Mouse (Mus musculus) cerebellum, adult 2 months (tissue): ENCODE results near the gene Ift52. TPM values are rescaled to one million over a fixed set of nuclear protein-coding genes. Genes with fewer than 3 reads are reported as not detected.

Experiments used
- DNase-seq, 2 experiments: peaks; one replicate each; pipeline ENCODE4 v3.0.0; 2021
- H3K27ac ChIP-seq: fragments of 200-500 bp; 2 replicates; pipeline ENCODE4 v1.5.1; 2012; ENCODE audit warnings: low read length, control low read depth, inconsistent platforms; ENCODE audit not compliant: insufficient read depth
- H3K27me3 ChIP-seq: fragments of 200-500 bp; 2 replicates; pipeline ENCODE4 v1.6.1; 2012; ENCODE audit warnings: inconsistent platforms, mild to moderate bottlenecking, low read length, moderate library complexity; ENCODE audit not compliant: control insufficient read depth, insufficient read depth
- H3K4me1 ChIP-seq: fragments of 200-500 bp; 2 replicates; pipeline ENCODE4 v1.6.1; 2011; ENCODE audit warnings: low read length; ENCODE audit not compliant: control insufficient read depth, insufficient read depth
- H3K4me3 ChIP-seq: fragments of 200-500 bp; replicated peaks from 2 replicates; pipeline ENCODE3; 2011; ENCODE audit warnings: mild to moderate bottlenecking, low read depth, low read length, control low read depth; ENCODE audit not compliant: insufficient read depth
- CTCF ChIP-seq: fragments of 200-500 bp; IDR thresholded peaks from 2 replicates; pipeline ENCODE4 v1.5.1; 2011; ENCODE audit warnings: low read depth, mild to moderate bottlenecking, control low read depth, low read length, moderate library complexity, borderline replicate concordance; ENCODE audit not compliant: insufficient read depth
- POLR2A ChIP-seq: fragments of 200-500 bp; IDR thresholded peaks from 2 replicates; pipeline ENCODE4 v1.6.1; 2011; ENCODE audit warnings: low read length, control low read depth, borderline replicate concordance; ENCODE audit not compliant: insufficient read depth
- WGBS: fragments of 180-500 bp; shearing (Covaris S2); methylation state at CpG from one replicate; pipeline ENCODE4 v1.1.7; 2018; 5-methylcytosine and 5-hydroxymethylcytosine counted together
- polyA plus RNA-seq: library from polyadenylated mRNA; depleted of rRNA; stranded (reverse); fragments of >200 nt; gene quantifications from 2 replicates; pipeline ENCODE4 v1.2.3, GENCODE M21; 2012

Ift52 gene
- polyA plus RNA-seq, 1 experiment = 35.9 TPM

- Histone ChIP-seq H3K4me1 (no peaks in the 10 kb centered on the region), H3K27ac (no peak overlapping the region), H3K27me3 (no peaks in the 10 kb centered on the region), H3K4me3 (no peak overlapping the region)
- DNase-seq = no peak
- TF ChIP-seq POLR2A (no peak), CTCF (no peak)
- 84% methylated on average over 7 of the region's 7 CpGs for WGBS
Observed at GRCm38 (mm10) chr2:163039940-163040339, 22.8 kb downstream of the Ift52 start.

- DNase-seq = peak; percentile 40 to 51
- no peaks in the 10 kb centered on the region for H3K4me1 ChIP-seq
- no peak overlapping the region for H3K27ac ChIP-seq
- peak; percentile 65 for TF ChIP-seq CTCF
- TF ChIP-seq POLR2A = no peak
- H3K4me3 ChIP-seq = no peak overlapping the region
- H3K27me3 ChIP-seq = no peaks in the 10 kb centered on the region
- WGBS = 1% methylated on average over 10 of the region's 10 CpGs
Observed at GRCm38 (mm10) chr2:163048125-163048524, 31.0 kb downstream of the Ift52 start.

- Histone ChIP-seq H3K4me3 (no peak overlapping the region), H3K27me3 (no peaks in the 10 kb centered on the region), H3K4me1 (no peaks in the 10 kb centered on the region), H3K27ac (no peak overlapping the region)
- DNase-seq = no peak
- no peak for TF ChIP-seq CTCF
- TF ChIP-seq POLR2A = no peak
- 92% methylated on average over 2 of the region's 2 CpGs for WGBS
Observed at GRCm38 (mm10) chr2:163049116-163049515, 32.0 kb downstream of the Ift52 start.

GRCm38 (mm10) chr2:163051691-163052090 lies 34.5 kb downstream of the Ift52 start:
- Histone ChIP-seq H3K27ac (no peak overlapping the region), H3K4me1 (peaks cover 2% of the 10 kb centered on the region; the same call in 1 of the 2 replicates), H3K4me3 (no peak overlapping the region), H3K27me3 (no peaks in the 10 kb centered on the region; the same call in 1 of the 2 replicates)
- 90% methylated on average over 1 of the region's 1 CpGs for WGBS
- TF ChIP-seq POLR2A (no peak), CTCF (no peak)
- no peak for DNase-seq

- peaks cover 2% of the 10 kb centered on the region; the same call in 1 of the 2 replicates for H3K4me1 ChIP-seq
- no peak overlapping the region for H3K4me3 ChIP-seq
- no peak for DNase-seq
- H3K27ac ChIP-seq = no peak overlapping the region
- H3K27me3 ChIP-seq = no peaks in the 10 kb centered on the region; the same call in 1 of the 2 replicates
- WGBS = 66% methylated on average over 4 of the region's 4 CpGs
- TF ChIP-seq CTCF (no peak), POLR2A (no peak)
Observed at GRCm38 (mm10) chr2:163052101-163052500, 34.9 kb downstream of the Ift52 start.

- Histone ChIP-seq H3K4me1 (peaks cover 2% of the 10 kb centered on the region; the same call in 1 of the 2 replicates), H3K4me3 (no peak overlapping the region), H3K27me3 (no peaks in the 10 kb centered on the region; the same call in 1 of the 2 replicates), H3K27ac (no peak overlapping the region)
- TF ChIP-seq CTCF (no peak), POLR2A (no peak)
- 84% methylated on average over 4 of the region's 4 CpGs for WGBS
- no peak for DNase-seq
Observed at GRCm38 (mm10) chr2:163052826-163053225, 35.7 kb downstream of the Ift52 start.

- H3K4me3 ChIP-seq = peak within 1 kb of the TSS; percentile 33
- no peaks in the 10 kb centered on the region; the same call in 1 of the 2 replicates for H3K27me3 ChIP-seq
- H3K27ac ChIP-seq = no peak within 1 kb of the TSS
- under 1% methylated on average over 48 of the region's 48 CpGs for WGBS
- no peak for TF ChIP-seq CTCF
- no peak for TF ChIP-seq POLR2A
- peak; percentile 67 to 72 for DNase-seq
- H3K4me1 ChIP-seq = peaks cover 2% of the 10 kb centered on the region; the same call in 1 of the 2 replicates
Observed at GRCm38 (mm10) chr2:163054335-163054840, 37.2 kb downstream of the Ift52 start, which contains the start of gene Mybl2. Gene Mybl2, plus strand, starts transcription at chr2:163054687.

- no peaks in the 10 kb centered on the region; the same call in 1 of the 2 replicates for H3K27me3 ChIP-seq
- TF ChIP-seq POLR2A = no peak
- no peak for TF ChIP-seq CTCF
- WGBS = 1% methylated on average over 37 of the region's 38 CpGs
Observed at GRCm38 (mm10) chr2:163054891-163055494, 37.8 kb downstream of the Ift52 start.

More at GRCm38 (mm10) chr2:163054891-163055494, 37.8 kb downstream of the Ift52 start:
- Histone ChIP-seq H3K4me3 (peak overlapping the region; percentile 6), H3K27ac (no peak overlapping the region), H3K4me1 (peaks cover 2% of the 10 kb centered on the region; the same call in 1 of the 2 replicates)
- DNase-seq = no peak
